Mouse (Mus musculus) left cerebral cortex, adult 18-20 months (tissue): ENCODE measurements at regions not wholly inside any gene's neighbourhood (a gene's known extent, or its start where the extent isn't known, plus 50 kb on each side); places are given as distances from the start of the nearest gene placed in this dataset.

Experiments
- DNase-seq, 2 experiments: peaks; one replicate each; pipeline ENCODE4 v3.0.0; 2021 to 2022; ENCODE audit warnings: low spot score in 2 of 2, mixed read lengths in 1 of 2

DNA sequence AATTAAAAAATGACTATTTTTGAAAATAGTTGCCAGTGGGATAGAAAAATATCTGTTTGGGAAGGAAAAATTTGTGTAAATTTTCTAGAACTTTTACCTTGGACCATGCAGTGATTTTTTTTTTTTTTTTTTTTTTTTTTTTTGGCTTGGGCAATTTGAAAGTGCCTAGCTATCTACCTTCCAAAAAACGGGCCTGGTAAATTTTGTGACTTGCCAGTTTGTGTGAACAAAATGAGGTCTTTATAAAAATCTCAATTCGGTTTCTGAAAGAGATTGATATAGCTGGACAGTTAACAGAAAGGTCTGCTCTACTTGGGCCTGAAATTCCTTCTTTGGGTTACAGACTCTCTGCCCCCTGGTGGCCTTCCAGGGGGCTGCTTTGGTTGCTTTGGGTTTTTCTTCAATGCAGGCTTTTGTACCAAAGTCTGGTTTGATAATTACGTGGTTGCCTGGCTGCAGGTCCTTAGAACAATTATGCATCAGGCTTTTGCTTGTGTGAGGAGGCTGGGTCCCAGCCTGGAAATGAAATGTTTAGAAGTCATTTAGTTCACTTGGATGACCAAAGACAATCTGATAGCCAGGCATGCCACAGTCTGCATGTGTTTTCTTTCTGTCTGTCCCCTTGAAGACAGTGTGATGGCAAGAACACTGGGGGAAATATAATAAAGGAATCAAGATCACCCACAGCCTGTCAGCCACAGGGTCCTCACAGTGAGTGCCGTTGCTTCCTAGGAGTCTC lies 75.6 kb upstream of the Jazf1 start:
- DNase-seq: peak; percentile 31 to 39

DNA sequence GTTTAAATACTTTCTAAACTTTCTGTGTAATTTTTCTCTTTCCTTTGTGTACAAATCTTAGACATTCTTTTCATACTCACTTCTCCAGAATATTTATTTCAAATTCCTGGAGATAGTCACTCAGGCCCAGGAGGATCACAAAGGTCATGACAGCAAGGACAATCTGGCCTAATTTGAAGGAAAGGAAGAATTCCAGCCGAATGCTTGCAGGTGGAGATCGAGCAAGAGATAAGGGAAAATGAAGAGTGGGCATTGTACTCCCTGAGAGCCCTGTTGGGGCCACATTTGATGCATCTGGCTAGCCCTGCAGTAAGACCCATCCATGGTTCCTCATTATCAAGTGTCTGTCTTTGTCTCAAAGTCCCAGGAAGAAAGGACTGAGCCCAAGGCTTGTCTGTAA lies 66.0 kb upstream of the Jazf1 start:
- no peak for DNase-seq

DNA sequence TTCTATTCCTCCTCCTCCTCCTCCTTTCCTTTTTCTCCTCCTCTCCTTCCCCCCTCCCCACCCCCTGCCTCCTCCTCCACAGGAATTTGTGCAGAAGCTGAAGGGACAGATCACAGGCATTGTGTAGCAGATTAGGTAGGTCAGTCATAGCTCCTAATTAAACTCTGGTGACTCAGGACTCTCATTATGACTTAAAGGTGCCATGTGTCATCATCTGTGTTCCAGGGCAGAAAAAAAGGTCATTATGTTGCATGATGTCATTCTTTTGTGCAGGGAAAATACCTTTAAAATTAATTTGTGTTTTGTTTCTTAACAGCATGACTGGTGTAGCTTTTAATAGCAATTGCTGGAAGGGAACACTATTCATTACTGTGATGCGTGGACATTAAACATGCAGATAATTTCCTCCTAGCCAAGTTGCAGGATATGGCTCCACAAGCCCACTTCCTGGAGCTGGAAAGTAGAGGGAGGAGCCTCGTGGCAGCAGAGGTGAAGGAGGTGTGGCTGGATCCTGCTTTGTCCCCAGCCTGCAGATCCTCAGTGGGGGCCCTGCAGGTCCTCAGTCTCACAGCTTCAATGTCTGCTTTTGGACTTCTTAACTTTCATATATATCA lies 62.4 kb upstream of the Jazf1 start:
- DNase-seq: no peak

DNA sequence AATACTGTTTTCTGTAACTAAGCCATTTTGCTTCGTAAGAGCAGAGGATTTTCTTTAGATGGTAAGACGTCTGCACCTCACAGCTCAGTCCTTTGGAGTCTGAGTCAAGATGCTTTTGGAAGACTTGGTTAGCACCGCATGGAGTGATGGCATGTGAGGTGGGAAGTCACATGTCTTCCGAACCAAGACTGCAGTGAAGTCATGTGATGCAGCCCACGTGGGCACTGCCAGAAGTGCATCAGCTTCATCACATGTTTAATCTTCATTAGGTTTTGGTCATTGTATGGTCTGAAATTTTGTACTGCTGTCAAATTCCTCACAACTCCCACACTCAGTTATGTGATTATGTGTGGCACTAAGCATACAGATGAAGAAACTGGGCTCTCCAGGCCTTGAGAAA lies 58.3 kb upstream of the Jazf1 start:
- DNase-seq: no peak

DNA sequence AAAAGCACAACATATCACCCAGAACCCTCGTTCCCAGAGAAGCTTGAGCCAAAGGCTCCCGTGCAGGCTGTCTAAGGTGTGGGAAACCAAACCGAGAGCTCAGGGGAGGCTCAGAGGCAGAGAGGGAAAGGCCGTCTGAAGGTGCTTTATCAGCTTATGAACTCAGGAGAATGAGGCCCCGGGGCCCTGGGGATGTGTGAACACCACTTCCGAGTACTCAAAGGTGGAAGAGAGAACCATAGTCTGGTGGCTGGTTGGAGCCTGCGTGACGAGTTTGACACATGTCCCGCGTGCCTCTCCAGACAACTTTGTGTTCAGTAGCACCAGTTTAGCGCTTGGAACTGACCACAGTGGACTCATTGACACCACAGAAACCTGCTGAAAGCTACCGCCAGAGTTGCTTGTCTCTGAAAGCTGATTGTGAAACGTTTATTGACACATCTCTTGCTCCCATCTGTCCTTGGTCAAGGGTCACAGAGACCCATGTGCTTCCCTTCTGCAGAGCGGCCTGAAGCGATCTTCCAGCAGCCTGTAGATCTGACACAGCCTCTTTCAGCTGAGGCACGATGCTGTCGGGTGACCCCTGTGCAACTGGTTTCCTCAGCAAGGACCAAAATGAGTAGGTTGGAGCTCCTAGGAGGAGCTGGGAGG lies 56.5 kb upstream of the Jazf1 start:
- no peak for DNase-seq

DNA sequence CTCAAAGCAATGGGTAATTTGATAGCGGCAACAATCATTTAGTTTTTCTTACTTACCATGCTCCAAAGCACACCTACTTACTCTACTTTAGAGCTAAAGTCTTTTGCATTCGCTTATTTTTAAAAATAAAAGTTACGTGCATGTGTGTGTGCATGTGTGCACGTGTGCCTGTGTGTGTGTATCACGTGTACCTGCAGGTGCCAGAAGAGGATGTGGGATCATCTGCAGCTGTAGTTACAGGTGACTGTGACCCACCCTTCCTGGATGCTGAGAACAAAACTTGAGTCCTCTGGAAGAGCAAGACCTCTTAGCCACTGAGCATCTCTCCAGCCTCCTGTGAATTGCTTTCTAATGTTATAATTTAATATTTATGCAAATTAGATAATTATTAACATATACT lies 52.0 kb upstream of the Jazf1 start:
- no peak for DNase-seq
